Comparison of ENCODE assay signal across 30 mouse cellular contexts in the genomic region with DNA sequence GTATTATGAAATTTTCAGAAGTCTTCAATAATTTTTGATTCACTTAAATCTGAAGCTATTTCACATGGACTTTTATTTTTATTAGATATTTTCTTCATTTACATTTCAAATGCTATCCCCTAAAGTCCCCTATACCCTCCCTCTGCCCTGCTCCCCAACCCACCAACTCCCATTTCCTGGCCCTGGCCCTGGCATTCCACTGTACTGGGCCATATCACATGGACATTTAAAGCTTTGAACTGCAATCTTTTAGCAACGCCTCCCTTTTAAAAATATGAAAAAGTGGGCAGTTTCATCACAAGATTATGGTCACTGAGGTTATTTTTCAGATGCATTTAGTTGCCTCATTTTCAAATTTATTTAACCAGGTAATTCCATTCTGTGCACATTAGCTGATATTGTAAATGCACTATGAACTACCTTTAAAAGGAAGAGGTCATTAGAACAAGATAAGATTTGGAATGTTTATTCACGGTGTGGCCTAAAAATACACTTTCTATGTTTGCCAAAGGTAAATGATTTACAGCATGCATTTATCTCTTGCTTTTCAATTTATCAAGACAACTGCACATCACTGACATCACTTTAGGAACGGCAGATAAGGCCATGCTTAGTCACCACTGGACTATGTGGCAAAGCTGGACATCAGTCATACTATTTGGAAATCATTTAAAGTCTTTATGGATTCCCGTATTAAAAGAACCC. TPM values are rescaled to one million over a fixed set of nuclear protein-coding genes. Genes with fewer than 3 reads are reported as not detected.
DNase-seq lines count a peak whose midpoint lies in the region; ATAC-seq and TF ChIP-seq lines count a peak whose summit lies in the region.
"Had no signal": no experiment of that assay in that cellular context is flagged by ENCODE, and none has a peak within 500 bp of the region (broad histone marks: within the 10 kb centered on the region; RNA-seq: fewer than 3 reads in every experiment).

No protein-coding gene starts in this region.

- H3K9ac ChIP-seq in lung, embryonic 16.5 days (ENCODE audit: low read length): no peak overlapping the region
- no peak overlapping the region for H3K9ac ChIP-seq in liver, embryonic 14.5 days (replicated peaks)
- no peak overlapping the region for H3K9ac ChIP-seq in stomach, embryonic 15.5 days
- H3K9ac ChIP-seq: embryonic facial prominence, embryonic 15.5 days; forebrain, embryonic 12.5 days; forebrain, postnatal 0 days; heart, embryonic 13.5 days; hindbrain, embryonic 15.5 days; limb, embryonic 12.5 days; lung, embryonic 14.5 days; midbrain, embryonic 15.5 days; neural tube, embryonic 15.5 days had no signal

- H3K4me2 ChIP-seq in lung, embryonic 16.5 days (ENCODE audit: low read depth, low read length): no peak overlapping the region
- no peak overlapping the region for H3K4me2 ChIP-seq in liver, embryonic 14.5 days (ENCODE audit: low read depth)
- no peak overlapping the region for H3K4me2 ChIP-seq in stomach, embryonic 15.5 days
- H3K4me2 ChIP-seq: embryonic facial prominence, embryonic 15.5 days; forebrain, embryonic 12.5 days; heart, embryonic 13.5 days; hindbrain, embryonic 15.5 days; limb, embryonic 12.5 days; lung, embryonic 14.5 days; midbrain, embryonic 15.5 days; neural tube, embryonic 15.5 days had no signal

- H3K4me1 ChIP-seq in lung, embryonic 16.5 days (replicated peaks; ENCODE audit: control insufficient read depth, insufficient read depth, low read length): no peaks in the 10 kb centered on the region
- no peaks in the 10 kb centered on the region for H3K4me1 ChIP-seq in liver, embryonic 14.5 days (replicated peaks; ENCODE audit: control insufficient read depth in 2 of 2, insufficient read depth in 2 of 2, low read length in 1 of 2)
- no peaks in the 10 kb centered on the region for H3K4me1 ChIP-seq in stomach, embryonic 15.5 days
- H3K4me1 ChIP-seq: embryonic facial prominence, embryonic 15.5 days; forebrain, embryonic 12.5 days; hindbrain, embryonic 15.5 days; midbrain, embryonic 10.5 days; midbrain, embryonic 15.5 days; neural tube, embryonic 15.5 days had no signal

- 37% methylated on average over 4 of the region's 4 CpGs for WGBS in lung, embryonic 16.5 days
- WGBS in liver, embryonic 14.5 days (ENCODE audit: insufficient replicate concordance): 54% methylated on average over 4 of the region's 4 CpGs
- 41% methylated on average over 4 of the region's 4 CpGs for WGBS in stomach, embryonic 15.5 days

- TF ChIP-seq EP300 in liver, embryonic 14.5 days (IDR thresholded peaks at IDR 0.05; ENCODE audit: low read depth): no peak

- DNase-seq in lung, adult 18-20 months: no peak
- peak in 2 of 3 experiments; percentile 13 to 15 for DNase-seq in liver, embryonic 14.5 days (ENCODE audit: low read depth in 3 of 3, low spot score in 3 of 3)
- no peak for DNase-seq in thymus, postnatal 4 days
- no peak for DNase-seq in testis, postnatal 14 days (ENCODE audit: low spot score)
- DNase-seq: cerebellum, adult 2 months; cerebellum, postnatal 14 days; forebrain, postnatal 0 days; gastrocnemius, postnatal 10 days; heart, postnatal 10 days; kidney, adult 11 months; kidney, postnatal 14 days; lung, embryonic 14.5 days; right cerebral cortex, adult 18-20 months; right cerebral cortex, postnatal 4 days; thymus, adult 18-20 months; thymus, postnatal 36 days had no signal

- peak overlapping the region; percentile 59 for H3K27ac ChIP-seq in lung, embryonic 16.5 days (ENCODE audit: low read length)
- no peak overlapping the region for H3K27ac ChIP-seq in liver, embryonic 14.5 days
- H3K27ac ChIP-seq in stomach, embryonic 15.5 days: no peak overlapping the region
- H3K27ac ChIP-seq: embryonic facial prominence, embryonic 10.5 days; embryonic facial prominence, embryonic 15.5 days; forebrain, embryonic 12.5 days; heart, embryonic 13.5 days; hindbrain, embryonic 15.5 days; left cerebral cortex, adult 2 months; limb, embryonic 12.5 days; midbrain, embryonic 10.5 days; midbrain, embryonic 15.5 days; neural tube, embryonic 15.5 days had no signal

- no peak for ATAC-seq in lung, embryonic 16.5 days (ENCODE audit: low read depth)
- ATAC-seq in liver, embryonic 14.5 days (ENCODE audit: insufficient read depth): peak; percentile 50; the same call in 1 of the 2 replicates
- ATAC-seq in stomach, embryonic 15.5 days (ENCODE audit: insufficient read depth, low FRiP score, low read depth): peak; percentile 81
- no peak for ATAC-seq in inflammation-experienced regulatory T-cells, adult 6 months
- ATAC-seq: CD4-positive, CD25-positive, alpha-beta regulatory T cell, adult 4 months; forebrain, postnatal 0 days; midbrain, embryonic 15.5 days had no signal

- H3K4me3 ChIP-seq in lung, embryonic 16.5 days (ENCODE audit: low read length): no peak overlapping the region
- H3K4me3 ChIP-seq in liver, embryonic 14.5 days (ENCODE audit: insufficient read depth in 1 of 2, low read depth in 2 of 2, low read length in 2 of 2): no peak overlapping the region
- H3K4me3 ChIP-seq in stomach, embryonic 15.5 days (replicated peaks): no peak overlapping the region
- H3K4me3 ChIP-seq: embryonic facial prominence, embryonic 10.5 days; embryonic facial prominence, embryonic 15.5 days; forebrain, embryonic 12.5 days; heart, embryonic 13.5 days; hindbrain, embryonic 15.5 days; left cerebral cortex, adult 2 months; limb, embryonic 12.5 days; midbrain, embryonic 10.5 days; midbrain, embryonic 15.5 days; neural tube, embryonic 15.5 days had no signal

- H3K27me3 ChIP-seq in lung, embryonic 16.5 days (ENCODE audit: control insufficient read depth, insufficient read depth, low read depth, low read length): no peaks in the 10 kb centered on the region
- no peaks in the 10 kb centered on the region for H3K27me3 ChIP-seq in liver, embryonic 14.5 days (ENCODE audit: control insufficient read depth, insufficient read depth, low read length)
- H3K27me3 ChIP-seq in stomach, embryonic 15.5 days (replicated peaks): no peaks in the 10 kb centered on the region
- H3K27me3 ChIP-seq: embryonic facial prominence, embryonic 15.5 days; forebrain, embryonic 12.5 days; heart, embryonic 13.5 days; hindbrain, embryonic 15.5 days; limb, embryonic 12.5 days; midbrain, embryonic 15.5 days; neural tube, embryonic 15.5 days had no signal

- H3K9me3 ChIP-seq in lung, embryonic 16.5 days (ENCODE audit: control insufficient read depth, low read length): no peaks in the 10 kb centered on the region
- H3K9me3 ChIP-seq in liver, embryonic 14.5 days (ENCODE audit: control insufficient read depth, low read length): no peaks in the 10 kb centered on the region
- no peaks in the 10 kb centered on the region for H3K9me3 ChIP-seq in stomach, embryonic 15.5 days
- H3K9me3 ChIP-seq: embryonic facial prominence, embryonic 10.5 days; embryonic facial prominence, embryonic 15.5 days; forebrain, embryonic 12.5 days; heart, embryonic 13.5 days; hindbrain, embryonic 15.5 days; limb, embryonic 12.5 days; midbrain, embryonic 10.5 days; midbrain, embryonic 15.5 days; neural tube, embryonic 15.5 days had no signal

- TF ChIP-seq CTCF in liver, embryonic 14.5 days (IDR thresholded peaks at IDR 0.05; ENCODE audit: low read depth): no peak

- H3K36me3 ChIP-seq in lung, embryonic 16.5 days (ENCODE audit: control insufficient read depth, insufficient read depth, low read length): peaks cover 17% of the 10 kb centered on the region
- no peaks in the 10 kb centered on the region for H3K36me3 ChIP-seq in liver, embryonic 14.5 days (replicated peaks; ENCODE audit: control insufficient read depth, insufficient read depth, low read depth)
- peaks cover 7% of the 10 kb centered on the region; the same call in 1 of the 2 replicates for H3K36me3 ChIP-seq in stomach, embryonic 15.5 days

RNA-seq across cellular contexts. Expression of gene Vcan, which starts 32.7 kb away (rescaled TPM):
- polyA plus RNA-seq in lung, embryonic 16.5 days (2015; fragmentation: Nextera tagmentation; extraction: Ambion mirVana): 42.9 and 46.4 TPM in 2 replicates
- polyA plus RNA-seq in liver, embryonic 14.5 days (2012; rRNA removed): 0.41 and 1.6 TPM in 2 replicates
- 0.88 and 1.3 TPM in 2 replicates for polyA plus RNA-seq in liver, embryonic 14.5 days (2014; fragmentation: Nextera tagmentation; extraction: Ambion mirVana)
- polyA plus RNA-seq in stomach, embryonic 15.5 days (2015; fragmentation: Nextera tagmentation; extraction: Ambion mirVana): 31.2 and 34.2 TPM in 2 replicates
- under 1 TPM; 0.04 to 0.47 (median 0.29) TPM for polyA plus RNA-seq in inflammation-experienced regulatory T-cells, adult 6 months (2017; shearing (Covaris generic))

Comparison
In these comparisons a context has a peak if more than half of its experiments do, and no peak if none do; other contexts are left out.
1. ATAC-seq: peak in liver, embryonic 14.5 days (single experiment) and stomach, embryonic 15.5 days (single experiment); none in lung, embryonic 16.5 days (single experiment) and inflammation-experienced regulatory T-cells, adult 6 months (single experiment).
2. DNase-seq: peak in liver, embryonic 14.5 days (2 of 3); none in lung, adult 18-20 months (0 of 2), thymus, postnatal 4 days (single experiment) and testis, postnatal 14 days (single experiment).
3. RNA of gene Vcan, which starts 32.7 kb away (polyA plus RNA-seq): 42.9 to 46.4 TPM in lung, embryonic 16.5 days and 31.2 to 34.2 TPM in stomach, embryonic 15.5 days; 0.41 to 1.6 TPM in liver, embryonic 14.5 days and 0.04 to 0.47 TPM in inflammation-experienced regulatory T-cells, adult 6 months; every median in the first group is over 10 times any median in the second.